Mouse (Mus musculus): ENCODE data around the gene Fyb2. TPM values are rescaled to one million over a fixed set of nuclear protein-coding genes. Genes with fewer than 3 reads are reported as not detected.

The Fyb2 gene
- polyA plus RNA-seq, 1 experiment from 2014 or later: not detected

Other genes with a start within 250 kb of the Fyb2 start
- not detected in 2 replicates for gene C8b, start 147.1 kb upstream of the Fyb2 start, polyA plus RNA-seq (2016; fragmentation: Nextera tagmentation; extraction: Ambion mirVana)
- gene Gm17662, start 56.1 kb upstream of the Fyb2 start, polyA plus RNA-seq (2016; fragmentation: Nextera tagmentation; extraction: Ambion mirVana): not detected in 2 replicates
- gene C8a, start 37.1 kb upstream of the Fyb2 start, polyA plus RNA-seq (2016; fragmentation: Nextera tagmentation; extraction: Ambion mirVana): 0.08 TPM in 1 of 2 replicates, not detected in the other
- gene Prkaa2, start 196.4 kb downstream of the Fyb2 start, polyA plus RNA-seq (2016; fragmentation: Nextera tagmentation; extraction: Ambion mirVana): 48.2 and 53.1 TPM in 2 replicates
- gene Plpp3, start 243.9 kb downstream of the Fyb2 start, polyA plus RNA-seq (2016; fragmentation: Nextera tagmentation; extraction: Ambion mirVana): 28.6 and 30.3 TPM in 2 replicates

All from heart, embryonic 12.5 days (tissue).